In the genomic region with DNA sequence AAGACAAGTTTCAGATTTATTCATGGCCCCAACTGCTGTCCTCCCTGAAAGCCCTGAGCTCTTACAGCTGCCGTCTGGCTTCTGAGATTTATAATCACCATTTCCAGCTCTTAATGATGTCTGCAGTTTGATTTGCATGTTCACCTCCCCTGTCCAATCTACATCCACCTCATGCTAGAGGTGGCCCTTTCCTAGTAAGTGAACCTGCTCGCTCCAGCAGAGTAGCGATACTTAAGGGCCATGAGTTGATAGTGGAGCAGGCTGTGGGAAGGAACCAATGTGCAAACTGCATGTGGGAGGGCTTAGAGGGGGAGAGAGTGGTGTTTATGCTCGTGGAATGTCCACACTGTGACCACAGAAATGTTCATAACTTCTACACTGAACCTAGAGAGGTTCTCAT, we compare ENCODE assay signal across 26 mouse cellular contexts. TPM values are rescaled to one million over a fixed set of nuclear protein-coding genes. Genes with fewer than 3 reads are reported as not detected.
"Had no signal": no experiment of that assay in that cellular context is flagged by ENCODE, and none has a peak within 500 bp of the region (broad histone marks: within the 10 kb centered on the region; RNA-seq: fewer than 3 reads in every experiment).

No protein-coding gene starts in this region.

- H3K9me3 ChIP-seq: intestine, embryonic 15.5 days; limb, embryonic 10.5 days; liver, embryonic 15.5 days had no signal

- H3K4me2 ChIP-seq: heart, embryonic 12.5 days; hindbrain, embryonic 12.5 days; hindbrain, embryonic 14.5 days; intestine, embryonic 15.5 days; limb, embryonic 12.5 days; liver, embryonic 11.5 days; liver, embryonic 13.5 days; liver, embryonic 15.5 days had no signal

- H3K9ac ChIP-seq: heart, embryonic 12.5 days; hindbrain, embryonic 12.5 days; hindbrain, embryonic 14.5 days; intestine, embryonic 15.5 days; limb, embryonic 12.5 days; liver, embryonic 13.5 days; liver, embryonic 15.5 days; liver, postnatal 0 days had no signal

- DNase-seq: gastrocnemius, adult 2 months; gastrocnemius, postnatal 10 days; gastrocnemius, postnatal 25 days; heart, adult 18-20 months; heart, postnatal 10 days; heart, postnatal 4 days; kidney, adult 8-10 months; kidney, postnatal 36 days; liver; liver, embryonic 13.5 days; liver, postnatal 0 days had no signal

- H3K27me3 ChIP-seq: heart, embryonic 12.5 days; hindbrain, embryonic 12.5 days; intestine, embryonic 15.5 days; limb, embryonic 12.5 days; liver, embryonic 13.5 days; liver, embryonic 15.5 days had no signal

- H3K4me1 ChIP-seq: heart, embryonic 10.5 days; heart, embryonic 12.5 days; intestine, embryonic 15.5 days; limb, embryonic 10.5 days; limb, embryonic 12.5 days; liver, embryonic 13.5 days; liver, embryonic 15.5 days had no signal

- H3K4me3 ChIP-seq: gastrocnemius, adult 2 months; heart, embryonic 10.5 days; heart, embryonic 12.5 days; hindbrain, embryonic 10.5 days; hindbrain, embryonic 12.5 days; intestine, embryonic 15.5 days; layer of hippocampus, adult 2 months; left cerebral cortex, adult 2 months; limb, embryonic 10.5 days; limb, embryonic 12.5 days; liver, embryonic 13.5 days; liver, embryonic 15.5 days had no signal

- H3K27ac ChIP-seq: gastrocnemius, adult 2 months; heart, embryonic 10.5 days; hindbrain, embryonic 10.5 days; hindbrain, embryonic 12.5 days; hindbrain, embryonic 14.5 days; intestine, embryonic 15.5 days; layer of hippocampus, adult 2 months; left cerebral cortex, adult 2 months; limb, embryonic 10.5 days; limb, embryonic 12.5 days; liver, embryonic 13.5 days; liver, embryonic 15.5 days had no signal

- ATAC-seq: hindbrain, embryonic 16.5 days; inflammation-experienced regulatory T-cells, adult 6 months; intestine, embryonic 15.5 days; intestine, postnatal 0 days; liver, postnatal 0 days had no signal

- H3K36me3 ChIP-seq: heart, embryonic 10.5 days; heart, embryonic 12.5 days; intestine, embryonic 15.5 days; limb, embryonic 10.5 days; limb, embryonic 12.5 days; liver, embryonic 13.5 days; liver, embryonic 15.5 days had no signal

RNA-seq across cellular contexts. Expression of a gene that starts 23.7 kb away (rescaled TPM):
- polyA plus RNA-seq: inflammation-experienced regulatory T-cells, adult 6 months had no signal
